Mouse (Mus musculus): ENCODE results near the gene Tenm4. TPM values are rescaled to one million over a fixed set of nuclear protein-coding genes. Genes with fewer than 3 reads are reported as not detected.

Gene Tenm4
- total and polyA plus RNA-seq, 3 experiments: 9.2 to 15.2 TPM; not detected in 1

- no peaks in the 10 kb centered on the region for H3K9me3 ChIP-seq (replicated peaks; ENCODE audit: insufficient read depth, low read length)
- no peak for DNase-seq (ENCODE audit: low read depth, low spot score)
- peaks cover 2 to 10% of the 10 kb centered on the region in 2 experiments for H3K4me1 ChIP-seq (ENCODE audit: control insufficient read depth in 1 of 2, insufficient read depth in 2 of 2, low read length in 2 of 2)
- H3K4me3 ChIP-seq (ENCODE audit: control insufficient read depth in 1 of 2, insufficient read depth in 1 of 2, low read depth in 2 of 2, low read length in 2 of 2): no peak overlapping the region
- TF ChIP-seq HCFC1 (IDR thresholded peaks at IDR 0.05; ENCODE audit: low read depth, low read length) (no peak), ZKSCAN1 (IDR thresholded peaks at IDR 0.05; ENCODE audit: low read depth, low read length) (no peak), USF2 (IDR thresholded peaks at IDR 0.05; ENCODE audit: borderline replicate concordance in 1 of 2, insufficient read depth in 1 of 2, low read depth in 1 of 2, low read length in 2 of 2) (no peak)
- peaks cover 0 to 6% of the 10 kb centered on the region in 2 experiments; a peak in 3 of 4 replicates for H3K36me3 ChIP-seq (ENCODE audit: control insufficient read depth in 1 of 2, insufficient read depth in 2 of 2, low read length in 2 of 2)
- no peaks in the 10 kb centered on the region for H3K79me2 ChIP-seq (ENCODE audit: control insufficient read depth, insufficient read depth, low read length, poor library complexity)
- no peak overlapping the region for H3K9ac ChIP-seq (ENCODE audit: control insufficient read depth, low read depth, low read length, poor library complexity, severe bottlenecking)
- no peaks in the 10 kb centered on the region for H3K27me3 ChIP-seq (ENCODE audit: control insufficient read depth in 1 of 2, insufficient read depth in 2 of 2, low read length in 2 of 2)
- H3K27ac ChIP-seq (ENCODE audit: control insufficient read depth, low read depth, low read length): no peak overlapping the region
These were observed 712.3 kb downstream of the Tenm4 start for GRCm38 (mm10) chr7:96883297-96883696.

GRCm38 (mm10) chr7:96887088-96887654 is 716.1 kb downstream of the Tenm4 start:
- no peak for DNase-seq (ENCODE audit: low read depth, low spot score)
- Histone ChIP-seq H3K27ac (ENCODE audit: control insufficient read depth, low read depth, low read length) (no peak overlapping the region), H3K36me3 (ENCODE audit: control insufficient read depth in 1 of 2, insufficient read depth in 2 of 2, low read length in 2 of 2) (no peaks in the 10 kb centered on the region), H3K9me3 (replicated peaks; ENCODE audit: insufficient read depth, low read length) (no peaks in the 10 kb centered on the region), H3K27me3 (ENCODE audit: control insufficient read depth in 1 of 2, insufficient read depth in 2 of 2, low read length in 2 of 2) (no peaks in the 10 kb centered on the region), H3K79me2 (ENCODE audit: control insufficient read depth, insufficient read depth, low read length, poor library complexity) (no peaks in the 10 kb centered on the region), H3K4me3 (ENCODE audit: control insufficient read depth in 1 of 2, insufficient read depth in 1 of 2, low read depth in 2 of 2, low read length in 2 of 2) (no peak overlapping the region), H3K4me1 (ENCODE audit: control insufficient read depth in 1 of 2, insufficient read depth in 2 of 2, low read length in 2 of 2) (no peaks in the 10 kb centered on the region), H3K9ac (ENCODE audit: control insufficient read depth, low read depth, low read length, poor library complexity, severe bottlenecking) (no peak overlapping the region)
- no peak for TF ChIP-seq CHD2 (IDR thresholded peaks at IDR 0.05; ENCODE audit: low read length)
- TF ChIP-seq POLR2AphosphoS5 (IDR thresholded peaks at IDR 0.05; ENCODE audit: borderline replicate concordance, low read depth, low read length): no peak
- no peak for TF ChIP-seq MAFK (IDR thresholded peaks at IDR 0.05; ENCODE audit: borderline replicate concordance, low read depth, low read length)
- no peak for TF ChIP-seq TAL1 (IDR thresholded peaks at IDR 0.05; ENCODE audit: low read length)
- TF ChIP-seq MEF2A (IDR thresholded peaks at IDR 0.05; ENCODE audit: extremely low read depth, insufficient replicate concordance, low read depth, low read length, poor library complexity, severe bottlenecking): no peak
- TF ChIP-seq USF1 (IDR thresholded peaks at IDR 0.05; ENCODE audit: low read depth, low read length): no peak
- TF ChIP-seq MYC (IDR thresholded peaks at IDR 0.05; ENCODE audit: low read depth, low read length): no peak
- TF ChIP-seq GATA1 (IDR thresholded peaks at IDR 0.05; ENCODE audit: low read depth, low read length): no peak
- no peak for TF ChIP-seq E2F4 (IDR thresholded peaks at IDR 0.05; ENCODE audit: borderline replicate concordance, low read depth, low read length)
- TF ChIP-seq TBP (IDR thresholded peaks at IDR 0.05; ENCODE audit: low read depth, low read length): no peak
- no peak for TF ChIP-seq GABPA (IDR thresholded peaks at IDR 0.05; ENCODE audit: low read depth, low read length)
- no peak for TF ChIP-seq MXI1 (IDR thresholded peaks at IDR 0.05; ENCODE audit: low read depth, low read length)
- no peak for TF ChIP-seq ETS1 (IDR thresholded peaks at IDR 0.05; ENCODE audit: low read depth, low read length)
- no peak for TF ChIP-seq ZNF384 (IDR thresholded peaks at IDR 0.05; ENCODE audit: low read depth, low read length)
- no peak for TF ChIP-seq RAD21 (IDR thresholded peaks at IDR 0.05; ENCODE audit: low read depth, low read length)
- no peak for TF ChIP-seq POLR2A (IDR thresholded peaks at IDR 0.05; ENCODE audit: control insufficient read depth in 1 of 2, insufficient read depth in 1 of 2, low read depth in 1 of 2, low read length in 2 of 2, poor library complexity in 1 of 2)
